Mouse (Mus musculus): ENCODE results near the gene Zfyve28.
A peak's percentile ranks its signal among the peaks of the same experiment; 100 is the strongest.

Gene Zfyve28

GRCm38 (mm10) chr5:34288154-34288716, at the start of gene Zfyve28, which contains the start of gene Cfap99:
Gene Zfyve28, minus strand, starts transcription at chr5:34288449.
Gene Cfap99, plus strand, starts transcription at chr5:34288600.
- no peak for DNase-seq (ENCODE audit: extremely low read depth, low read depth, low spot score)

GRCm38 (mm10) chr5:34336775-34337450, 48.7 kb upstream of the Zfyve28 start:
- DNase-seq (ENCODE audit: extremely low read depth, low read depth, low spot score), result no peak

- DNase-seq (ENCODE audit: extremely low read depth, low read depth, low spot score), result peak; percentile 74
Measured at GRCm38 (mm10) chr5:34336097-34336774, 48.0 kb upstream of the Zfyve28 start, which contains the start of gene Rnf4. Gene Rnf4, plus strand, starts transcription at chr5:34336289.

GRCm38 (mm10) chr5:34335539-34336096, 47.4 kb upstream of the Zfyve28 start:
- DNase-seq (ENCODE audit: extremely low read depth, low read depth, low spot score), result peak; percentile 63

- no peak for DNase-seq (ENCODE audit: extremely low read depth, low read depth, low spot score)
Measured at GRCm38 (mm10) chr5:34334081-34334480, 45.8 kb upstream of the Zfyve28 start.

GRCm38 (mm10) chr5:34330136-34330535, 41.9 kb upstream of the Zfyve28 start:
- DNase-seq (ENCODE audit: extremely low read depth, low read depth, low spot score), result no peak

- no peak for DNase-seq (ENCODE audit: extremely low read depth, low read depth, low spot score)
Measured at GRCm38 (mm10) chr5:34326875-34327576, 38.8 kb upstream of the Zfyve28 start.

- peak; percentile 43 for DNase-seq (ENCODE audit: extremely low read depth, low read depth, low spot score)
Measured at GRCm38 (mm10) chr5:34326249-34326691, 38.0 kb upstream of the Zfyve28 start.

GRCm38 (mm10) chr5:34325286-34325685, 37.0 kb upstream of the Zfyve28 start:
- DNase-seq (ENCODE audit: extremely low read depth, low read depth, low spot score), result no peak

- DNase-seq (ENCODE audit: extremely low read depth, low read depth, low spot score), result no peak
Measured at GRCm38 (mm10) chr5:34321236-34321635, 33.0 kb upstream of the Zfyve28 start.

- no peak for DNase-seq (ENCODE audit: extremely low read depth, low read depth, low spot score)
Measured at GRCm38 (mm10) chr5:34319491-34320034, 31.3 kb upstream of the Zfyve28 start.

- no peak for DNase-seq (ENCODE audit: extremely low read depth, low read depth, low spot score)
Measured at GRCm38 (mm10) chr5:34309016-34309415, 20.8 kb upstream of the Zfyve28 start.

- no peak for DNase-seq (ENCODE audit: extremely low read depth, low read depth, low spot score)
Measured at GRCm38 (mm10) chr5:34302377-34302776, 14.1 kb upstream of the Zfyve28 start.

- DNase-seq (ENCODE audit: extremely low read depth, low read depth, low spot score), result no peak
Measured at GRCm38 (mm10) chr5:34298937-34299535, 10.8 kb upstream of the Zfyve28 start.

GRCm38 (mm10) chr5:34298061-34298460, 9.8 kb upstream of the Zfyve28 start:
- no peak for DNase-seq (ENCODE audit: extremely low read depth, low read depth, low spot score)

- DNase-seq (ENCODE audit: extremely low read depth, low read depth, low spot score), result no peak
Measured at GRCm38 (mm10) chr5:34295141-34295540, 6.9 kb upstream of the Zfyve28 start.

GRCm38 (mm10) chr5:34294696-34295095, 6.4 kb upstream of the Zfyve28 start:
- no peak for DNase-seq (ENCODE audit: extremely low read depth, low read depth, low spot score)

GRCm38 (mm10) chr5:34293363-34293762, 5.1 kb upstream of the Zfyve28 start:
- DNase-seq (ENCODE audit: extremely low read depth, low read depth, low spot score), result no peak

- DNase-seq (ENCODE audit: extremely low read depth, low read depth, low spot score), result no peak
Measured at GRCm38 (mm10) chr5:34289286-34289685, 1.0 kb upstream of the Zfyve28 start.

- no peak for DNase-seq (ENCODE audit: extremely low read depth, low read depth, low spot score)
Measured at GRCm38 (mm10) chr5:34287838-34288145, 457 bp downstream of the Zfyve28 start.
